Mouse (Mus musculus) thymus, postnatal 4 days (tissue): Measurements from ENCODE around the gene Tspan13.
A peak's percentile ranks its signal among the peaks of the same experiment; 100 is the strongest.

Source experiments
- DNase-seq: peaks from one replicate; pipeline ENCODE4 v3.0.0; 2021

The Tspan13 gene

DNA sequence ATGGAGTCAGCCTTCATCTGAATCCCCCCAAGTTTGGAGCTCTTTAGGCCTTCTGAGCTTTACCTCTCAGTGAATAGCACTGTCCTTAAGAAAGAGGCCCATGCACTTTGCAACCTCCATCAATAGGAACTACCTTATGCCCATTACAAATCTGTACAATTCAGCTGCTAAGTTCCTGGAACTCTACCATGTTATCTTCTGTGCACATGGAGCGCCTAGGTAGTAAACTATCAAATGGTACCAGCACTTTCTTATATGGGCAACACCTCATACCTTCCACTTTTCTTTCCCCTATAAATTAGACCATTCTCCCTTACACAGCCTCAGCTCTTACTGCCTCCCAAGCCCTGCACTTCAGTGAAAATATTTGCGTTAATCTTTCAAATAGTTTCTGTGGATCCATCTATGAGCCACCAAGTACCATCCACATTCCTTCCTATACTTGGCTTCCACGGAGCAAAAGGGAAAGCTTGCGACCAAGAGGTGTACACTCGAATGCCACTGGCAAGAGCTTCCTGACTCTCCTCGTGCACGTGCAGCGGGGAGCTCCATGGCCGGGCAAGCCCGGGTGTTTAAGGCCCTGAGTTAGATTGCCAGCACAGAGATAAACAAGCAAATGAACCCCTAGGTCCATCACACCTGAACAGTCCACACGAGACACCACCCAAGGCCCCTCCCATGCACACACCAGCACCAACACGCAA is 11.5 kb downstream of the Tspan13 start:
- no peak for DNase-seq

DNA sequence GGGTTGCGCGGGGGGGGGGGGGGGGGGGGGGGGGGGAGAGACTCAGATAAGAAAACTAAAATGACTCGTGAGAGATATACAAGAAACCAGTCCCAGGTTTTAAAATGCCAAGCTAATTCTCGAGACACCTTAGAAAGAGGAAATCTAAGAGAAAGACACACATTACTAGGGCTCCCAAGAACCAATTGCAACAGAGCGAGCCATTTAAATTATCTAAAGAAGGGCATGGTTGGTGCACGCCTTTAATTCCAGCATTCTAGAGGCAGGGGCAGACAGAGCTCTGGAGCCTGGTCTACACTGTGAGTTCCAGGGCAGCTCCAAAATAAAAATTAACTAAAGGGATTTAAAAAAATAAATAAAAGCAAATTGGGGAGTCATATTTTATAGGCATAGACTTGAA is 12.6 kb downstream of the Tspan13 start:
- DNase-seq = no peak

DNA sequence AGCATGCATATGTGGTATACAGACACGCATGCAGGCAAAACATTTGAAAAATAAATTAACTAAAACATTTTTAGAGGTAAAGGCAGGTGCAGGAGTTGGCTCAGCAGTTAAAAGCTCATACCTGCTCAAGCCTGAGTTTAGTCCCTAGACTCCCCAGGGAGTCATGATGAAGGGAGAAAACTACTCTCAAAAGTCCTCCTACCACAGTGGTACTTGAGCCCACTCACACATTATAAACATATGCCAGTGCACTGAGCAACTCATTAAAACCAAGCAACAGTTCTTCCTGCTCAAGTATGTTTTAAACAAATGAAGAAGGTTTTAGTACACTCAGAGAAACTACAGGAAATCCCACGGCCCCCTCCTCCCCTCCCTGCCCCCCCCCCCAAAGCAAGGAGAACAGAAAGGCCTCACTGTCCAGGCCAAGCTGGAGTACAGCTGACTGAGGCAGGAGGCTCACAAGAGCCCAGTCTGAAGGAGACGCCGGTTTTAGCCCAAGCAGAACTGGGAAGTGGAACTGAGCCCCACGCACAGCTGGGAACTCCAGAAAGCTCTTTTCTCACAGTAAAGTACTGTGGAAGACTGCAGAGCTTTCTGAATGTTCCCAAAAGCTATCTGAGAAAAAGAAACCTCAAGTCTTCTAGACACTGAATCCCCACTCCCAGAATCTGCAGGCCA is 13.2 kb downstream of the Tspan13 start:
- peak; percentile 22 for DNase-seq

DNA sequence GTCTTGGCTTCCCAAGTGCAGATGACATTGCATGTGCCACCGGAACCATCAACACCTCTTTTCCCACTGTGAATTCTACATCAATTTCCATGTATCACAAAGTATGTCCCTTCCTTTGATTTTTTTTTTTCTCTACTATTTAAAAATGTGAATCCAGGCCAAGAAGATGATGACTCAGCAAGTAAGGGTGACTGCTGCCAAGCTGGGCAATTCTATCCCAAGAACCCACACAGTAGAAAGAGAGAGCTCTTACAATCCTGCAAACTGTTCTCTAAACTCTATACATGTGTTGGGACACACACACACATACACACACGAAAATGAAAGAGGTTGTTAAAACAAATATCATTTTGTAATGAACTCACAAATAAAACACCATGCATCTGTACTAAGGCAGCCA is 15.1 kb downstream of the Tspan13 start:
- DNase-seq = no peak

DNA sequence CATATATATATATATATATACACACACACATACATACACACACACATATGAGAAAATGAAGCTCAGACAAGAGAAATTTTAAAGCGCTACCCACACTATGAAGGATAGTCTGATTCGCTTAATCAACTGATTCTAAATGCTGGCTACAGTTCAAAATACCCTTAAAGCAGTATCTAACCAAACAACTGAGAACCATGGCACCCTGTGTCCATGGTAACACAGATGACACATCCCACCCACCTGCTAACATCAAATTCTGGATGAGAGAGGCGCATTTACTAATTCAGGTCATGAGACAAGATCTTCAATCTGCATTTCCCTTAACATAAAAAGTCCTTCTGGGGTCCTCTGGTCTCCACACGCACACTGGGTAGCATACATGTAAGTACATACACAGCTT is 16.2 kb downstream of the Tspan13 start:
- no peak for DNase-seq

DNA sequence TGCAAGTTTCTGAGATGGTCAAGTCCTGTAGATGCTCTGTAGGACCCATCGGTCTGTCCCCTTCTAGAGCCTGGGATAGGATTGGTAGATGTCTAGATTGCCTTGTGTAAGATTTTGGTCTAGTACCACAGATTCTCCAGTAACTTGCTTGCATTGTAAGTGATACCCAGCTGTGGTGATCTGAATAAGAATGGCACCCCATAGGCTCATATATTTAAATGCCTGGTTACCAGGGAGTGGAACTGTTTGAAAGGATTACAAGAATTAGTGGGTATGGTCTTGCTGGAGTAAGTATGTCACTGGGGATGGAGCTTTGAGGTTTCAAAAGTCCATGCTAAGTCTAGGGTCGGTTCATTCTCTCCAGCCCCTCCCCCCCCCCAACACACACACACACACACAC is 21.6 kb downstream of the Tspan13 start:
- no peak for DNase-seq

DNA sequence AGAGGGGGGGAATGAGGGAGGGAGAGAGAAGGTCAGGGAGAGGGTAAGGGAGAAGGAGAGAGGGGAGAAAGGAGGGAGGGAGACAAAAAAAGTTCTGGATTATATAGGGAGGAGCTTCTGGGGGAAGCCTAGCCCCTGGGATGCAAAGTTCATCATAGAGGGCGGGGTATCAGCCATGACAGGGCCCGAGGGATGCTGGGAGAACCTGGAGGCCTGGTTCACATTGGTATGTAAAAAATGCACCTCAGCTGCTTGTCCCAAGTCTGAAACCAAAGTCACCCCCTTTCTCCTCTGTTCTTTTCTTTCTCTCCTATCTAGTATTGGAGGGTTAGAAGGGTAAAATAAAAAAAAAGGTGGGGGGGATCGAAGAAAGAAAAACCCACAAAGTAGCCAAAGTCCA is 22.2 kb downstream of the Tspan13 start:
- no peak for DNase-seq

DNA sequence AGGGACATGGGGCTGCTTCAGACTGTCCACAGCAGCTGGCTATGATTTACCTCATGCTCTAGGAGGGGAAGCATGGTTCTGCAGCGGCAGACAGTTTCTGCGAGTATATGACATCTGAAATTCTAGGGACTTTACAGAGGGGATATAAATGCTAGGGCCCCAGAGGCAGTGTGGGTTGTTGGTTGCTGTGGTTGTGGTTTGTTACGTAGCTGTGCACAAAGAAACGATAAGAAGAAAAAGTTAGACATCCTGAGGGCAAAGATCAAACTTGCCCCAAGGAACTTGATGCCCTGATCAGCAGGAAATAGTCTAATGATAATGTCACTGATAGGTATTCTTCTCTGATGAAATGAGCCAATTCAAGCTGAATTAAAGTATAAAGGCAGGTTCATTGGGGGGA is 22.7 kb downstream of the Tspan13 start:
- DNase-seq = no peak

DNA sequence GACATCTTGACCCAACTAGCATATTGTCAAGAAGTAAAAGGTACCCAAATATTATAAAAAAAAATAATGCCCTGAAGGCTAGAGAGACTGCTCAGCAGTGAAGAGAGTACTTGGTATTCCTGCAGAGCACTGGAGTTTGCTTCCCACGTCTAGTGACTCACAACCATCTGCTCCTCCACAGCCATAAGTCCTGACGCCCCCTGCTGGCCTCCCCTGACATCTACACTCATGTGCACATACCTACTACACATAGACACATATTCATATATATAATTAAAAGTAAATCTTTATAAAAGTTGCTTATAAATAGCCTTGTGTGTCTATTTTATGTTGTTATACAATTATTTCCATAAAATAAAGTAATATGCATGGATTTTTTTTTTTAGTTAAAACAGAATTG is 24.5 kb downstream of the Tspan13 start:
- peak; percentile 43 for DNase-seq

DNA sequence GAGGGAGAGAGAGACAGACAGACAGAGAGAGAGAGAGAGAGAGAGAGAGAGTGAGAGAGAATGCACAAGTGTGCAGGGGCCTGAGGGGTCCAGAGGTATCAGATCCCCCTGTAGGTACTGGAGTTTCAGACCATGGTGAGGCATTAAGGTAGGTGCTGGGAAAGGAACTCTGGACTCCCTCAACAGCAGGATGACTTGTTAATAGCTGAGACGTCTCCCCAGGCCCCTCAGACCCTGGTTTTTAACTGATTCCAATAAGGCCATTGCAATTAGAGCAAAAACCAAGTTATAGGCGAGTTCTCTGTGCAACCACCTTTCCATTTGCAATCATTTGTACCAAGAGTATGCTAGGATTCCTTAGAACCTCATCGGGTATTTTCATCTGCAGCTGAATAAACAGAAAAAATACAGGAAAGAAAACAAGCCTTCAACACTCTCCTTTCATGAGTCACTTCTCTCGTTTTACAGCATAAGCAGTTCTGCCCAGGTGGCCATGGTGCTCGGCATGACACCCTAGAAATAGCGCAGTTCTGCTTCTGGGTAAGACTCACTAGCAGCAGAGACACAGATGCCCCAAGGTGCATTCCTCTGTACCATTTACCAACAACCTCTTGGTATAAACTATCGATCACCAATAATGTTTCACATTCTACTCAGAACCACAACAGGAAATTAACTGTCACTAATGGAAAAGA is 28.9 kb downstream of the Tspan13 start:
- DNase-seq = no peak

DNA sequence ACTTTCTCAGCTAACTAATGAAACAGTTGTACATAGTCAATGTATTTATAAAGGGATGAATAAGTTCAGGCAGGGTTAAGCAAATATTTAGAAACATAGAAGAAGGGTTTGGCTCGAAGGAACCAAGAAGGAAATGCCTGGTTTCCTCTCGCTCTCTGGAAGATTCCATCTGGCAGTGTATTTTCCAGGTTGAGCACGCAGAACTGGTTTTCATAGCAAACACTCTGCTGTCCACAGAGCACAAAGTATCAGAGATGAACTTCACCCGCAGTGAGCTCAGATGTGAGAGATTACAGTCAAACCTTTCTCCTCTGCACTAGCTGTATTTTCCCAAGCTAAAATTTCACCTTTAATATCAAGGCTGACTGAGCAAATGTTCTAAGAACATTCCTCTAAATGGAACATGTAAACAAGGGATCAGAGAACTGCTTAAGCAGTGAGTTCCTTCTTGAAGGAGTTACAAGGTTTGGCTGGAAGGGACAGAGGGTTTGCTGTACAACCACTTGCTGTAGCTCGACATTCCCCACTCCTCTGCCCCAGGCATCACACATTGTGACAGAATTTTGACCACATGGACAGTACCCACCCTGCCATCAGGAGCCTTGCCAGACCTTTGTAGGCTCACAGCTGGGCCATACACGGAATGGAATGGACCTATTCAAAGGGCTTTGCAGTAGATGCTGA is 33.8 kb downstream of the Tspan13 start:
- no peak for DNase-seq

DNA sequence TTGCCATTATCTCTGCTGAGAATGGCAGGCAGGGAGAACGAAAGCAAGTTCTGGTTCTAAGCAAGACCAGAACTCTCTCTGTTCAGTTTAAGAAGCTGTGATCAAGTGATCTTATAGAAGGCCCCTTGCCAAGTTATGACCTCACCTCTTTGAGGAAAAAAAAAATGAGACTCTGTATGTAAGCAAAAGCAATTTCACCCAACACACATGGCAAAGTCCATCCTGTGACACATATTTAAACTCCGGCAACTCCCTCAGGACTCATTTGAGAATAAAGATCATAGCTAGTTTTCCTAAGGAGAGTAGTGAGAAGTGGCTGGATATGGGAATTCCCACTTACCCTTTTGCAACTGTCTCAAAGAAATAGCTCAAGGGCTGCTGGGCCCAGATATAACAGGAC is 34.7 kb downstream of the Tspan13 start:
- no peak for DNase-seq

DNA sequence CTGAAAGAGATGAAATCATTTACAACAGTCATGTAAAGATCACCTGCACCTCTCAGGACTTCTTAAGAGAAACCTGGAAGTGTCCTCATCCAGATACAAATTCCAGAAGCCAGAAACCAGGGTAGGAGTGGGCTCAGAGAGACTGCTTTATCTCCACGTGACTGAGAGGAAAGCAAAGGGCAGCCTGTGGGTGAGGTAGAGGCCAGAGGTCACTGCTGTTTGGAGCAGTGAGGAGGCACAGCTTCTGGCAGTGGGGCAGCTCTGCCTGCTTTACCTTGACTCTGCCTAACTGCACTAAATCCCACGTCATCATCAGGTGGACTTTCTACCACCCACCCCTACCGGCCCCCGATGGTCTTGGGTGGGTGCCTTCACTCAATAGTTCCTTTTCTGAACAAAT is 37.6 kb downstream of the Tspan13 start:
- no peak for DNase-seq

DNA sequence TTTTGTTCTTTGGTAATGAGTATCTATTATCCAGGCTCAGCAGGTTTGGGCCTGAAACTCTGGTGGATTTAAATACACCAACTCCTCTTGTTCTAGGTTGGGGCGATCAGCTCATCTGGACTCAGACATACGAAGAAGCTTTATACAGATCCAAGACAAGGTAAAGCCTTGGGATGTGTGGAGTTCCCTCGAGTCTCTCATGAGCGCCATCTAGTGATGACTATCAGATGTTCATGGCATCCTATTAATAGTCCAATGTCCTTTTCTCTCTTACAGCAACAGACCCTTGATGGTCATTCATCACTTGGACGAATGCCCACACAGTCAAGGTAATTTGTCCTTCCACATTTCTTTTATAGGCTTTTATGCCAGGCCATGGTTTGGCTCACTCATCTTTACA is 46.5 kb downstream of the Tspan13 start:
- DNase-seq = no peak

DNA sequence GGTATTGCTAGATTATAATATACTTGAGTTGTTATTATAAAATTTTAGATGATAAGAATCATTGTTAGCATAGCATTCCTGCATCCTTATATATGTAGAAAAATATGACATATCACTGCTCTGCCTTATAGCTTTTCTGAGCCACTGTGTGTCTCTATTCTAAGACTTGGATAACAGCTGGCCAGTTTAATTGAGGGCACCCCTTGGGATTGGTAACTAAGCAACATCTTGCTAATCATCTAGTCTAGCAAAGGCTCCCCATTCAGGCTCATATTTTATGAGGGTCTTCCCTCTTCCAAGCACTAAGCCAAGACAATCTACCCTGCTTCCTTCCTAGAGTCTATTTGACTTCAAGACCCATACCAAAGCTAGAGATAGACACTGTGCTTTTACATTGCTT is 48.2 kb downstream of the Tspan13 start:
- no peak for DNase-seq

DNA sequence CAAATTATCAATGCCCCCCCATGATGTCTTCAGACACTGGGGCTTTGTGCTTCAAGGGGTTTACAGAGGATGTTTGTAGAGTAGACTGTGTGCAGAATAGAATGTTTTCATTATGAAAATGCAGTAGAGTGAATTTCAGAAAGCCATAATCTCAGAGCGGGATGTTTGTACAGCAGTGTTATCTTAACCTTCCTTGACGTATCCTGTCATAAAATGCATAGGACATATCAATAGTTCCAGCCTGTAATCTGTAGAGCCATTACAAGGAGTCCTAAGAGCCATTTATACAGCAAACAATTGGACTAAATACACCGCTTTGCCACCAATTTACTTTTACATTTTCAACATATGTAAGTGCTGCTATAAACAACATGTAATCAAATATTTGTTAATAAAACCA is 48.7 kb downstream of the Tspan13 start:
- DNase-seq = no peak

DNA sequence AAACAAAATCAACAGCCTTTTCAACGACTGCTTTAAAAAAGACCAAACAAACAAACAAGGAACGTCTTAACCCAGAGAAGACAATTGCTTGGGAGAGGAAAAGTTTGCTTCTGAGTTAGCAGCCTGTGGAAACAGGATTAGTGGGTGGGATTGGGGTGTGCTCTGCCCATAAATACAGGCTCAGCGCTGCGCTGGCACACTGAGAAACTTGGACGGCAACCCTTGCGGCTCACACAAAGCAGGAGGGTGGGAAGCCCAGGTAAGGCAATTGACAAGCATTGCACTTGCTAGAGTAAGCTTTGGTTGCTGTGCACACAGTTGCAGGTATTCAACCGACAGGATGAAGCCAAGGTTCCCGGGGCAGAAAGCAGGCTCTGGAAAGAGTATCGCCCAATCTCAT is 49.6 kb downstream of the Tspan13 start, which contains the start of gene Agr2:
TSS of gene Agr2 (plus strand) at position 197 of the 400 bp plus-strand sequence.
- no peak for DNase-seq

DNA sequence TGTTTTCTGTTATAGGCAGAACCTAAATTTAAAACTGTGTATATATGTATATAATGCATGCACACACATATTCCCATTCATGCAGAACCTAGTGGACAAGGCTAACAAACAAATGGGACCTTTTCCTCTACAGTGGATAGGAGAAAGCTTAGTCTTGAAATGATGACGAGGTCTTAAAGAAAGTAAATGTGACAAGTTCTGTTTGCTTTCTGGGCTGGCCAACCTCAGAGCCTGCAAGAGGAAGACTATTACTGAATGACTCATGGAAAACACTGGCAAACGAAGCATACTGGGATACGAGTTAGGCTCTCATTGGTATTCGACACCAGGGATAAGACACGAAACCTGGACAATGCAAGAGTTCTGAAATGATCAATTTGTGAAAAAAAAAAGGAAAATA is 57.6 kb downstream of the Tspan13 start:
- no peak for DNase-seq

DNA sequence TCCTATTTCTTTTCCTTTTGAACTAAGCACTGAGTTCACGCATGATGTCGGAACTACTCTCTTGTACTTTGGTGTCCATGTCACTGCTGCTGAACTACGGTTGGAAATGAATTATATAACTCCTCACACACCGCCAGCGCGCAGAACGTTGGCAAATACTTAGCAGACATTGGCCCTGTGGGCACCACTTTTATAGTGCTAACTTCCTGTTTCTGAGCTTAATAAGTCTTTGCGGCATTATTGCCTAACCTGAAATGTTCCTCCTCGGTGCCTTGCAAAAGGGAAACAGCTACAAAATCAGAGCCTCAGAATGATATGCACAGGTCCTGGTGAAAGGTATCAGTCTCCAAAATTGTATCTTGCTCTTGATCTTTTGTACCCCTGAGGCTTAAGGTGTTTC is 58.8 kb downstream of the Tspan13 start:
- DNase-seq = no peak

DNA sequence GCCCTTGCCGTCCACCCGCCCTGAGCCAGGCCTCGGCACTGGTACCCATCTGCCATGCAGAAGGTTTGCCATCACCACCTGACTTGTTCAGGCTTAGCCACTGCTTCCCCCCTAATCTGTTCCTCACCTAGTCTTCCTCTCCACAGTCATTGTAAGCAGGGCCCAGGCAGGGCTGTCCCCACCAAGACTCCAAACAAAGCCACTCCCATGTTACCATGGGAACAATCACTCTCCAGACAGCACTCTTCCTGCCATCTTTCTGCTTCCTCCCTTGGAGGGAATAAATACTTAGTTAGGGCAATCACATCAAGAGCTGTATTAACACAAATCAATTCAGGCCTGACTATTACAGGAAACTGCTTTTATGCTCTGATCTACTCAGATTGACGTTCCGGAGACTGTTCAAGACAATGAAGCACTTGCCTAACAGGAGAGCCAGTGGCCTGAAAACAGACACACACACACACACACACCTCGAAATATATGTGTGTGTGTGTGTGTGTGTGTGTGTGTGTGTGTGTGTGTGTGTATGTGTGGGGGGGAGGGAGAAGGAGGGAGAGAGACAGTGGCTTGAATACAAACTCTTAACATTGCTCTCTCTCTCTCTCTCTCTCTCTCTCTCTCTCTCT is 60.5 kb downstream of the Tspan13 start:
- DNase-seq = no peak

DNA sequence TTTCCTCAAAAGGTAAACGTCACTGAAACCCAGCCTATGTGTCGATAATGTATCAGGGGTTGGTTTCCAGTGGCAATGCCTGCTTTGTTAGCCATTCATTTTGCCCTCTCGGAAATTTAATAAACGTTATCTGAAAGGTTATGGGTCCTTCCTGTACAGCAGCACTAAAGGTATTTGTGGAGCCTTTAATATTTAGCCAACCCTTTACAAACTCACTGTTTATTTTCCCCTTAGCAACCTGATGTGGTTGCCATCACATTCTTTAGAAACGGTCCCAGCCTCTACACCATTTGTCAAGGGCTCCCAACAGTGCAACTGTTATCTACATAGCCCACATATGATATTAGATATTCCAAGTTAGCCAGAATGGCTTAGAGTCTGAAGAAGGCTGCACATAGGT is 62.7 kb downstream of the Tspan13 start:
- DNase-seq = no peak

DNA sequence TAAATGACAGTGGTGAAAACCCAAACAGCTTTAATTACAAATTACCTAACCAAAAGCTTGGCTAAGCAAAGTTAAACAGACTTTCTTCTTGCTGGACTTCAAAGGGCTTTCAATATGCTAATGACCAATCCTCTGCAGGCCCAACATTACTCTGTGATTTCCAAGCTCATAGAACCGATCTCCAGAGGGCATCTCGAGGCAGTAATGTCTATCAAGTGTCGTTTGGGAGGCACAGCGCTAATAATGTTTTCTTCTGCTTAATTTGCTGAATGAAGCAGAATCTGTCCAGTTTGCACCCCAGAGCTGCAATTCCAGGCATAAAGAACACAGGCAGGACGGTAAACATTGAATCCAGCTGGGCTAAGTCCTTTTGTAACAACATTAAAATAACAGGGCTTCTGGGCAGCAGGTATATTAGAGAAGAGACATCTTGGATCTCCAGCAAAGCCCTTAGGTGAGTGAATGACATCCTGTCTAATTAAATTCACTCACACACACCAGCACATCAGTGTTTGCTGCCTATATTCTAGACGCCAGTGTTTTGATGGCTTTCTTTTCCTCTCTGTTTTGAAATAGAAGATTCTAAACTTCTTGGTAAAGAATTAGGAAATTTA is 64.6 kb downstream of the Tspan13 start:
- DNase-seq = no peak

DNA sequence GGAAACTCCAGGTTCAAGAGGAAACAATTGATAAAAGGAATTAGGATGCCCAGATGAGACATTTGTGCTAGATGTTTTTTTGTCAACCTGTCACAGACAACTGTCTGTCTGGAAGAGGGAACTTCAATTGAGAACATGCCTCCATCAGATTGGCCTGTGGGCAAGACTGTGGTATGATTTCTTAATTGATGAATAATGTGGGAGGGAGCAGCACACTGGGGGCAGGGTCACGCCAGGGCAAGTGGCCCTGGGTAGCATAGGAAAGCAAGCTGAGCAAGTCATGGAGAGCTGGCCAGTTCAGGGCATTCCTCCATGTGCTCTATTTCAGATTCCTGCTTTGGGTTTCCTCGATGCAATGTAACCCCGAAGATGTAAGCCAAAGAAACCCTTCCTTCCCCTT is 66.4 kb downstream of the Tspan13 start:
- no peak for DNase-seq
